Mouse (Mus musculus): ENCODE results near the gene Olfr297. TPM values are rescaled to one million over a fixed set of nuclear protein-coding genes. Genes with fewer than 3 reads are reported as not detected.

The Olfr297 gene
- polyA plus RNA-seq (2012; ENCODE audit: insufficient read depth, insufficient read length, missing spikeins) = not detected in 2 replicates

- Histone ChIP-seq H3K4me1 (ENCODE audit: control insufficient read depth, insufficient read depth, low read length) (no peaks in the 10 kb centered on the region), H3K4me3 (ENCODE audit: insufficient read depth, low read length) (no peak within 1 kb of the TSS), H3K27ac (ENCODE audit: insufficient read depth, low read depth, low read length) (no peak within 1 kb of the TSS)
- no peak for TF ChIP-seq POLR2A (IDR thresholded peaks at IDR 0.05; ENCODE audit: borderline replicate concordance, low read depth, low read length)
- TF ChIP-seq CTCF (IDR thresholded peaks at IDR 0.05; ENCODE audit: low read depth, low read length) = no peak
These were observed at the start of gene Olfr297 for GRCm38 (mm10) chr7:86519668-86520067. TSS of gene Olfr297 (plus strand) at chr7:86519968.

- TF ChIP-seq CTCF (IDR thresholded peaks at IDR 0.05; ENCODE audit: low read depth, low read length) = no peak
- TF ChIP-seq POLR2A (IDR thresholded peaks at IDR 0.05; ENCODE audit: borderline replicate concordance, low read depth, low read length) = no peak
- no peak within 1 kb of the TSS for H3K4me3 ChIP-seq (ENCODE audit: insufficient read depth, low read length)
- no peaks in the 10 kb centered on the region for H3K4me1 ChIP-seq (ENCODE audit: control insufficient read depth, insufficient read depth, low read length)
- H3K27ac ChIP-seq (ENCODE audit: insufficient read depth, low read depth, low read length) = no peak within 1 kb of the TSS
These were observed 27.4 kb upstream of the Olfr297 start, which contains the start of gene Olfr298 for GRCm38 (mm10) chr7:86492384-86492783. TSS of gene Olfr298 (minus strand) at chr7:86492484.

Other genes starting within 250 kb of the Olfr297 start
- gene Olfr310, start 242.8 kb upstream of the Olfr297 start, polyA plus RNA-seq (2012; ENCODE audit: insufficient read depth, insufficient read length, missing spikeins) = not detected in 2 replicates
- not detected in 2 replicates for gene Olfr309, start 206.3 kb upstream of the Olfr297 start, polyA plus RNA-seq (2012; ENCODE audit: insufficient read depth, insufficient read length, missing spikeins)
- not detected in 2 replicates for gene Olfr308, start 194.3 kb upstream of the Olfr297 start, polyA plus RNA-seq (2012; ENCODE audit: insufficient read depth, insufficient read length, missing spikeins)
- gene Olfr307, start 182.4 kb upstream of the Olfr297 start, polyA plus RNA-seq (2012; ENCODE audit: insufficient read depth, insufficient read length, missing spikeins) = not detected in 2 replicates
- not detected in 2 replicates for gene Olfr305, start 153.0 kb upstream of the Olfr297 start, polyA plus RNA-seq (2012; ENCODE audit: insufficient read depth, insufficient read length, missing spikeins)
- not detected in 2 replicates for gene Olfr304, start 133.3 kb upstream of the Olfr297 start, polyA plus RNA-seq (2012; ENCODE audit: insufficient read depth, insufficient read length, missing spikeins)
- not detected in 2 replicates for gene Olfr303, start 122.2 kb upstream of the Olfr297 start, polyA plus RNA-seq (2012; ENCODE audit: insufficient read depth, insufficient read length, missing spikeins)
- not detected in 2 replicates for gene Olfr301, start 116.1 kb upstream of the Olfr297 start, polyA plus RNA-seq (2012; ENCODE audit: insufficient read depth, insufficient read length, missing spikeins)
- gene Olfr299, start 60.0 kb upstream of the Olfr297 start, polyA plus RNA-seq (2012; ENCODE audit: insufficient read depth, insufficient read length, missing spikeins) = not detected in 2 replicates
- gene Olfr298, start 27.5 kb upstream of the Olfr297 start, polyA plus RNA-seq (2012; ENCODE audit: insufficient read depth, insufficient read length, missing spikeins) = not detected in 2 replicates
- gene Olfr295, start 63.9 kb downstream of the Olfr297 start, polyA plus RNA-seq (2012; ENCODE audit: insufficient read depth, insufficient read length, missing spikeins) = 0.40 TPM in 1 of 2 replicates, not detected in the other
- gene Olfr294, start 96.7 kb downstream of the Olfr297 start, polyA plus RNA-seq (2012; ENCODE audit: insufficient read depth, insufficient read length, missing spikeins) = not detected in 2 replicates
- gene Olfr293, start 129.1 kb downstream of the Olfr297 start, polyA plus RNA-seq (2012; ENCODE audit: insufficient read depth, insufficient read length, missing spikeins) = not detected in 2 replicates
- not detected in 2 replicates for gene Olfr292, start 168.4 kb downstream of the Olfr297 start, polyA plus RNA-seq (2012; ENCODE audit: insufficient read depth, insufficient read length, missing spikeins)